Mouse (Mus musculus): ENCODE data around the gene Gm20388. TPM values are rescaled to one million over a fixed set of nuclear protein-coding genes. Genes with fewer than 3 reads are reported as not detected.

The Gm20388 gene
- polyA plus RNA-seq, 1 experiment from 2014 or later, result 12.4 TPM

- Histone ChIP-seq H3K27me3 (replicated peaks; ENCODE audit: control insufficient read depth, insufficient read depth, low read length) (no peaks in the 10 kb centered on the region), H3K36me3 (ENCODE audit: control insufficient read depth, insufficient read depth, low read length) (no peaks in the 10 kb centered on the region; the same call in 1 of the 2 replicates), H3K27ac (ENCODE audit: low read depth, low read length) (0 out of 2 replicates have a peak overlapping the region, but pooled peaks have one; percentile 7), H3K4me2 (ENCODE audit: low read length) (no peak overlapping the region), H3K9ac (ENCODE audit: low read depth, low read length) (no peak overlapping the region; the same call in 1 of the 2 replicates), H3K4me1 (ENCODE audit: control insufficient read depth, insufficient read depth, low read depth, low read length) (peaks cover 5% of the 10 kb centered on the region; the same call in 1 of the 2 replicates), H3K4me3 (ENCODE audit: low read length) (no peak overlapping the region), H3K9me3 (ENCODE audit: control insufficient read depth, low read length) (no peaks in the 10 kb centered on the region)
- ATAC-seq, result no peak
- 37% methylated on average over 7 of the region's 7 CpGs for WGBS
Observed at GRCm38 (mm10) chr8:121762999-121763699, 1852.5 kb downstream of the Gm20388 start.

DNA sequence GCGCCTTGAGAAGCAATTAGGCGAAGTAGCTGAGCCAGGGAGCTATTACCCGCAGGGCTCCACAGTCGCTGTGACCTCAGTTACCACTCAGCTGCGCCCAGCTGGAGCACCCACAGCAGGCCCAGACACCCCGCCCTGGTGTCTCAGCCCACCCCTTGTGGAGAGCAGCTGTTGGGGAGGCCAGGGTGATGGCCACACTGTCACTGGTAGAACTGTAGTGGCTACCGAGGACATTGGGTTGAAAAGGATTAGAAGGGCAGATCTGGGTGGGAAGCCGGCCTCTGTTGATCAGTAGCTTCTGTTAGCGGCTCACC is 1853.0 kb downstream of the Gm20388 start:
- no peak for ATAC-seq
- Histone ChIP-seq H3K4me2 (ENCODE audit: low read length) (no peak overlapping the region), H3K9ac (ENCODE audit: low read depth, low read length) (no peak overlapping the region), H3K4me3 (ENCODE audit: low read length) (no peak overlapping the region), H3K36me3 (ENCODE audit: control insufficient read depth, insufficient read depth, low read length) (no peaks in the 10 kb centered on the region; the same call in 1 of the 2 replicates), H3K9me3 (ENCODE audit: control insufficient read depth, low read length) (no peaks in the 10 kb centered on the region), H3K4me1 (ENCODE audit: control insufficient read depth, insufficient read depth, low read depth, low read length) (peaks cover 5% of the 10 kb centered on the region; the same call in 1 of the 2 replicates), H3K27me3 (replicated peaks; ENCODE audit: control insufficient read depth, insufficient read depth, low read length) (no peaks in the 10 kb centered on the region), H3K27ac (ENCODE audit: low read depth, low read length) (0 out of 2 replicates have a peak overlapping the region, but pooled peaks have one; percentile 7)
- WGBS, result 45% methylated on average over 9 of the region's 9 CpGs

DNA sequence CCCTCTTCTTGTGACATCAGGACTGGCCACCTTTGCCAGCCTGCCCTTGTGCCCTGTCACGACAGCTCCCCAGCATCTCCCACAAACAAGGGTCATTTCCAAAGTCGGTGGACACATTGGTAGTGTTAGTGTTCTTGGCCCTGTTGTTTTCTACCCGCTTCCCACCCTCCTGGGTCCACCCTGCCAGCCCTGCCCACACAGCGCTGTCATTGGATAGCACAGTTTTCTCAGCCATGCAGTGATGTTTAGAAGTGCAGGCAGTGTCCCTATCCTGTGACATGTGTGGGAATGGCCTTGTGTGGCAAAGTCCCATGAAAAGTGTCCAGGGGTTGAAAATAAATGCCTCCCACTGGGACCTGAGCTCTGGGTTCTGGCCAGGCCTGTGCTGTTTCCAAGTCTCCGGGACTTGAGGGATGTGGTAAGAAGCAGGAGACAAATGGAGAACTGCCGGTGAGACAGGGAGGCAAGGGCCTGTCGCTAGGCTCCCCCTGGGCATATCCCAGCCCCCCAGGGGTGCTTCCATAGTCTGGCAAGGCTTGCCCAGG is 1855.0 kb downstream of the Gm20388 start:
- Histone ChIP-seq H3K36me3 (ENCODE audit: control insufficient read depth, insufficient read depth, low read length) (no peaks in the 10 kb centered on the region; the same call in 1 of the 2 replicates), H3K9ac (ENCODE audit: low read depth, low read length) (no peak overlapping the region), H3K27ac (ENCODE audit: low read depth, low read length) (no peak overlapping the region), H3K4me2 (ENCODE audit: low read length) (no peak overlapping the region), H3K4me3 (ENCODE audit: low read length) (no peak overlapping the region), H3K9me3 (ENCODE audit: control insufficient read depth, low read length) (no peaks in the 10 kb centered on the region), H3K27me3 (replicated peaks; ENCODE audit: control insufficient read depth, insufficient read depth, low read length) (no peaks in the 10 kb centered on the region), H3K4me1 (ENCODE audit: control insufficient read depth, insufficient read depth, low read depth, low read length) (peaks cover 5% of the 10 kb centered on the region; the same call in 1 of the 2 replicates)
- WGBS, result 63% methylated on average over 7 of the region's 7 CpGs
- no peak for ATAC-seq

- Histone ChIP-seq H3K9me3 (ENCODE audit: control insufficient read depth, low read length) (no peaks in the 10 kb centered on the region), H3K4me2 (ENCODE audit: low read length) (no peak overlapping the region), H3K4me1 (ENCODE audit: control insufficient read depth, insufficient read depth, low read depth, low read length) (peaks cover 8% of the 10 kb centered on the region), H3K27me3 (replicated peaks; ENCODE audit: control insufficient read depth, insufficient read depth, low read length) (no peaks in the 10 kb centered on the region), H3K4me3 (ENCODE audit: low read length) (no peak overlapping the region), H3K27ac (ENCODE audit: low read depth, low read length) (no peak overlapping the region), H3K36me3 (ENCODE audit: control insufficient read depth, insufficient read depth, low read length) (no peaks in the 10 kb centered on the region), H3K9ac (ENCODE audit: low read depth, low read length) (no peak overlapping the region; the same call in 1 of the 2 replicates)
- no peak for ATAC-seq
- WGBS, result 45% methylated on average over 3 of the region's 3 CpGs
Observed at GRCm38 (mm10) chr8:121769095-121769494, 1858.5 kb downstream of the Gm20388 start.

GRCm38 (mm10) chr8:121769621-121770020 is 1859.0 kb downstream of the Gm20388 start:
- no peak overlapping the region; the same call in 1 of the 2 replicates for H3K9ac ChIP-seq (ENCODE audit: low read depth, low read length)
- H3K9me3 ChIP-seq (ENCODE audit: control insufficient read depth, low read length), result no peaks in the 10 kb centered on the region
- H3K4me3 ChIP-seq (ENCODE audit: low read length), result no peak overlapping the region
- no peak overlapping the region for H3K4me2 ChIP-seq (ENCODE audit: low read length)
- H3K36me3 ChIP-seq (ENCODE audit: control insufficient read depth, insufficient read depth, low read length), result no peaks in the 10 kb centered on the region
- no peak overlapping the region for H3K27ac ChIP-seq (ENCODE audit: low read depth, low read length)
- peaks cover 8% of the 10 kb centered on the region for H3K4me1 ChIP-seq (ENCODE audit: control insufficient read depth, insufficient read depth, low read depth, low read length)
- no peaks in the 10 kb centered on the region for H3K27me3 ChIP-seq (replicated peaks; ENCODE audit: control insufficient read depth, insufficient read depth, low read length)
- ATAC-seq, result no peak
- WGBS, result 95% methylated on average over 2 of the region's 2 CpGs

GRCm38 (mm10) chr8:121770845-121771752 is 1860.5 kb downstream of the Gm20388 start:
- 18% methylated on average over 18 of the region's 19 CpGs for WGBS
- Histone ChIP-seq H3K4me2 (ENCODE audit: low read length) (no peak overlapping the region), H3K4me1 (ENCODE audit: control insufficient read depth, insufficient read depth, low read depth, low read length) (peaks cover 8% of the 10 kb centered on the region), H3K9me3 (ENCODE audit: control insufficient read depth, low read length) (no peaks in the 10 kb centered on the region), H3K27me3 (replicated peaks; ENCODE audit: control insufficient read depth, insufficient read depth, low read length) (no peaks in the 10 kb centered on the region), H3K36me3 (ENCODE audit: control insufficient read depth, insufficient read depth, low read length) (no peaks in the 10 kb centered on the region), H3K4me3 (ENCODE audit: low read length) (no peak overlapping the region), H3K9ac (ENCODE audit: low read depth, low read length) (peak overlapping the region; percentile 7; the same call in 1 of the 2 replicates), H3K27ac (ENCODE audit: low read depth, low read length) (no peak overlapping the region; the same call in 1 of the 2 replicates)
- ATAC-seq, result peak; percentile 80

GRCm38 (mm10) chr8:121773876-121774275 is 1863.2 kb downstream of the Gm20388 start:
- H3K36me3 ChIP-seq (ENCODE audit: control insufficient read depth, insufficient read depth, low read length), result no peaks in the 10 kb centered on the region
- no peak for ATAC-seq
- no peaks in the 10 kb centered on the region for H3K9me3 ChIP-seq (ENCODE audit: control insufficient read depth, low read length)
- no peak overlapping the region for H3K9ac ChIP-seq (ENCODE audit: low read depth, low read length)
- H3K4me1 ChIP-seq (ENCODE audit: control insufficient read depth, insufficient read depth, low read depth, low read length), result peaks cover 8% of the 10 kb centered on the region
- H3K27me3 ChIP-seq (replicated peaks; ENCODE audit: control insufficient read depth, insufficient read depth, low read length), result no peaks in the 10 kb centered on the region
- no peak overlapping the region for H3K4me2 ChIP-seq (ENCODE audit: low read length)
- no peak overlapping the region for H3K27ac ChIP-seq (ENCODE audit: low read depth, low read length)
- 86% methylated on average over 12 of the region's 12 CpGs for WGBS
- no peak overlapping the region for H3K4me3 ChIP-seq (ENCODE audit: low read length)

DNA sequence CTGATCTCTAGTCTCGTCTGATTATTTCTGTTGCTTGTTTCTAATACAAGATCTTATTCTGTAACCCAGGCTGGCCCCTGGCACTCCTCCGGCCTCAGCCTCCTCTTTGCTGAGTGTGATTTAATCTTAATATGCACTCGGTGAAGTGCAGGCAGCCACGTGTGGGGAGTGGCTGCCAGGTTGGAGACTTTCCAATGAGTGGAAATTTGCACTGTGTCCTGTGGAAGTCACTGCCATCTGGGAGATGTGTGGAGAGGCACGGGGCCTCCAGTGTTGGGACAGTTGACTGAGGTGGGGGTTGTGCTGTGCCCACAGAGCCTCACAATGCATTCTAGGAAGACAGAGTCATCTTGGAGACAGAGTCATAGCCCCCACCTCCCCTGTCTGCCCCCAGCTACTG is 1871.9 kb downstream of the Gm20388 start:
- Histone ChIP-seq H3K4me3 (ENCODE audit: low read length) (no peak overlapping the region), H3K27ac (ENCODE audit: low read depth, low read length) (no peak overlapping the region), H3K9me3 (ENCODE audit: control insufficient read depth, low read length) (no peaks in the 10 kb centered on the region), H3K27me3 (replicated peaks; ENCODE audit: control insufficient read depth, insufficient read depth, low read length) (no peaks in the 10 kb centered on the region), H3K9ac (ENCODE audit: low read depth, low read length) (no peak overlapping the region), H3K36me3 (ENCODE audit: control insufficient read depth, insufficient read depth, low read length) (peaks cover 7% of the 10 kb centered on the region; the same call in 1 of the 2 replicates), H3K4me2 (ENCODE audit: low read length) (no peak overlapping the region), H3K4me1 (ENCODE audit: control insufficient read depth, insufficient read depth, low read depth, low read length) (no peaks in the 10 kb centered on the region)
- WGBS, result 67% methylated on average over 5 of the region's 5 CpGs
- ATAC-seq, result no peak

DNA sequence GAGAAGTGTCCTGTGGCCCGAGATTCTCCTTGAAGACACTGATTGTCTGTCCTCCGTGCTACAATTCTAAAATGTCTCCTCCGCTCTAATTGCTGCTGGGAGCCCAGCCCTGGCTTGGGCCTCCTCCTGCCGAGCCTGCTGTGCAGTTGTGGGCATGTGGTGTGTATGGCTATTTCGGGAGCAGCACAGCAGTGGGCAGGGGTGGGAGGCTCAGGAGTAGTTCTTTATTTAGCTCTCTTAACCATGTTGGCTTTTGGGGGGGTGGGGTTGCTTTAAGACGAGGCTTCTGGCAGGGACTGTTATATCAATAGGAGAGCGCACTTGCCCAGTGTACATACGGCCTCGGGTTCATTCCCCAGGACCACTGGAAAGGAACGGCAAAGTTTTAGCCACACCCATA is 1875.9 kb downstream of the Gm20388 start:
- H3K4me1 ChIP-seq (ENCODE audit: control insufficient read depth, insufficient read depth, low read depth, low read length), result no peaks in the 10 kb centered on the region
- no peaks in the 10 kb centered on the region for H3K9me3 ChIP-seq (ENCODE audit: control insufficient read depth, low read length)
- H3K9ac ChIP-seq (ENCODE audit: low read depth, low read length), result no peak overlapping the region
- no peak overlapping the region for H3K4me2 ChIP-seq (ENCODE audit: low read length)
- no peaks in the 10 kb centered on the region for H3K27me3 ChIP-seq (replicated peaks; ENCODE audit: control insufficient read depth, insufficient read depth, low read length)
- H3K4me3 ChIP-seq (ENCODE audit: low read length), result no peak overlapping the region
- H3K36me3 ChIP-seq (ENCODE audit: control insufficient read depth, insufficient read depth, low read length), result peaks cover 7% of the 10 kb centered on the region; the same call in 1 of the 2 replicates
- no peak for ATAC-seq
- no peak overlapping the region for H3K27ac ChIP-seq (ENCODE audit: low read depth, low read length)
- WGBS, result 67% methylated on average over 10 of the region's 10 CpGs
